Mouse (Mus musculus) cerebellum, postnatal 25 days (tissue): ENCODE results near the gene Icos.
A peak's percentile ranks its signal among the peaks of the same experiment; 100 is the strongest.

Experiments
- DNase-seq, 2 experiments: peaks; one replicate each; pipeline ENCODE4 v3.0.0; 2021; ENCODE audit warnings: mixed read lengths in 2 of 2

Icos gene

DNA sequence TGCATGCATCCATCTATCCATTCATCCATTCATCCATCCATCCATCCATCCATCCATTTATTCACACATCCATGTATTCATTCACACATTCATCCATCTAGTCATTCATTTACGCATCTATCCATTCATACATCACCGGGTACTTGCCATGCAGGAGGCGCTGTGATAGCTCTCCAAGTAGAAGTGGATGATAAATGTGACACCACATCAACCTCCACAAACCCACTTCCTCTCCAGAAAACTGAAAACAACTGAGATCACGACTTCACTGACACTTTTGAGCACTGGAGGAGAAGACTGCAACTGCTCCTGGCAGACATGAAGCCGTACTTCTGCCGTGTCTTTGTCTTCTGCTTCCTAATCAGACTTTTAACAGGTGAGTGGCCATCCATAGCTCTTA lies at the start of gene Icos:
Gene Icos (plus strand): TSS at position 287 of the 400 bp plus-strand sequence.
- no peak for DNase-seq

DNA sequence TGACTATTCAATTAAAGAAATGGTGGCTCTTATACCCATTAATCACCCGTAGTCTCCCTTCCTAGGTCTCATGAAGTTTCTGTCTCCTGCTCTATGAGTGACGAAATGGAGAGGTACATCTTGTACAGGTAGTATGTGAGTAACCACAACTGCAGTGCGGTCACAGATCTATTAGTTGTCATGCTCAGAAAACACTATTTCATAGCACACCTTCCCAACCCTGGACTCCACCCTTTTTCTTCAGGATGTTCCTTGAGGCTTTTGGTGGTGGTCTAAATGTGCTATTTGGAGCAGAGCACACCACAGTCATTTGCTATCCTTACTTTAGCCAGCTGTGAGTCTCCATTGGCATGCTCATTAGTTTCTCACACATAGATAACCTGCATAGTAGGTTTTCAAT lies 48.7 kb upstream of the Icos start:
- no peak for DNase-seq

DNA sequence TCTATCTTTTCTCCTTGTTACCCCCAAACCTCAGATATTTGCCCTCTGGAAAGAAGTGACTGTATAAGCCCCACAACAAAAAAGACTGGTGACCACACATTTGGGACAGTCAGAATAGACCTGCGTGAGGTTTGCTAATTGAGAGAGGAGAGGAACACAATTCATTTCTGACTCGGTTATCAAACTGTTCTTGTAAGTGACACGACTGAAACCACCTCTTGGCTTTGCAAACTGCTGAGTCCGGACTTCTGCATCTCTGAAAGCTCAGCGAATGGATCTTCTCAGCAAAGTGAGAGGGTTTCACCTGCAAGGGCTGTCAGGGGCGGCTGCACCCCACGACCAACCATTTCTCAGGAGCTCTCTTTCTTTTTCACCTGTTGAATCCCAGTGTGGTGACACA lies 47.3 kb upstream of the Icos start:
- no peak for DNase-seq

- no peak for DNase-seq
Measured at GRCm38 (mm10) chr1:60935968-60936581, 41.7 kb upstream of the Icos start.

GRCm38 (mm10) chr1:60936963-60937711 lies 40.6 kb upstream of the Icos start:
- no peak for DNase-seq

DNA sequence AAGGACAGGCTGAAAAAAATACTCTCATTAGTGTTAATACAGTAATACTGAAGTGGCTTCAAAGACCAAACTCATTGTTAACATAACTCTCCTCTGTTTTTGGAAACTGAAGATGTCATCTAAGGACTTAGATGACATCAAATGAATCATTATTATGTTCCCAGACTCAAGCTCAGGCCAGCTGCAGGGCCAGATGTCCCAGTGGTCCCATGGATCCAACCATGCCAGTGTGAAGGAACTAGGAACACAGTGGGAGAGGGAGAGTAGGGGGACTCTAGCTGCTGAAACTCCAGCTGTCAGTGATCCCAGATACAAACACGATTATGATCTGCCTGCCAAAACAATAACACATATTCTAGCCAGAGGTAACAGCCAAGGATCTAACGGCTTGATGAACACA lies 39.5 kb upstream of the Icos start:
- DNase-seq = no peak

DNA sequence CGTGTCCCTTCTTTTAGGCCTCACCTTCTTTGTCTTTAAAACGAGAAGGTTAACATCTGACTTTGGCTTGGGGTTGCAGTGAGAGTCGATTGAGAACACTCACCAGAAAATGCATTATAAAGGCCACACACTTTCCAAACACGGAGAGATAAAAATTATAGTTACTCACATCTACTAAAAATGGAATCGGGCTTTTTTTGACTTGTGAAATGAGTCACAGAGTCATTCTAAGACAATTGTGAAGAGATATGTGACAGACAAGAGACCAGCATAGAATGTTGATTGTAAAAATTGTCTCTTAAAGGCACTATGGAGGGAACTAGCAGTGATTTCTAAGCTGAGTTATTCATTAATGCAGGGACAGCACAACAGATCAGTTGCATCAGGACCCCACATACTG lies 38.8 kb upstream of the Icos start:
- no peak for DNase-seq

- no peak for DNase-seq
Measured at GRCm38 (mm10) chr1:60940023-60940422, 37.7 kb upstream of the Icos start.

- DNase-seq = no peak
Measured at GRCm38 (mm10) chr1:60940620-60941019, 37.1 kb upstream of the Icos start.

GRCm38 (mm10) chr1:60941056-60942048 lies 36.4 kb upstream of the Icos start:
- DNase-seq = no peak

GRCm38 (mm10) chr1:60942921-60943320 lies 34.8 kb upstream of the Icos start:
- no peak for DNase-seq

DNA sequence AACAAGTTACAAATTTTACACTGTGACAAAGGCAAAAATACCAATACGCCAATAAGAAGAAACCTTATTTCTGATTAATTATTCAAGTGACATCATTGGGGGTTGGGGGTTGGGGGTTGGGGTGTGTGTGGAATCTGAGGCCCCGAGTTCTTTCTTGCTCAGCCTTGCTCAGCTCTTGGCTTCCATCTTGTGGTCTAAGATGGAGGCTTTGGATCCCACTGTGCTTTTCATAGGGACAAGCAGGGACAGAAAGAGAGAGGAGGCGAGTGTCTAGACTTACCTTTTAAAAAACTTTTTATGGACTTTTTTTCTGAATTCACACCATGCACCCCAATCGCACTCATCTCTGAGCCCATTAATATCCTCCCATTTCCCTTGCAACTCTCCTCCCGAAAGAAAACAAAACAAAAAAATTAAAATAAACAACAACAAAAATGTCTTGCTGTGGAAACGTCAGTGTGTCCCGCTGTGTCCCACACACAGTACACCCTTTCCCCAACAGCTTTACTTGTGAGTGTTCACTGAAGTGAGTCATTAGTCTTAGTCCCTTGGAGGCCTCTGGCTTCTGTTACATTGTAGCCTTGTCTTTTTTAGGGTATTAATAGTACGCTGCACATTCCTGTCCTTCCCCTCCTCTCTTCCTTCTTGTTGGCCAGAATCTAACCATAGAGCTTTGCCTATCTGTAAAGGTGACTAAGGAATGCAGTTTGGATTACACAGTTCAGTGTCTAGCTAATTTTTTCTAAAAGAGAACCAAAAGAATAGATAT lies 31.9 kb upstream of the Icos start:
- no peak for DNase-seq

DNA sequence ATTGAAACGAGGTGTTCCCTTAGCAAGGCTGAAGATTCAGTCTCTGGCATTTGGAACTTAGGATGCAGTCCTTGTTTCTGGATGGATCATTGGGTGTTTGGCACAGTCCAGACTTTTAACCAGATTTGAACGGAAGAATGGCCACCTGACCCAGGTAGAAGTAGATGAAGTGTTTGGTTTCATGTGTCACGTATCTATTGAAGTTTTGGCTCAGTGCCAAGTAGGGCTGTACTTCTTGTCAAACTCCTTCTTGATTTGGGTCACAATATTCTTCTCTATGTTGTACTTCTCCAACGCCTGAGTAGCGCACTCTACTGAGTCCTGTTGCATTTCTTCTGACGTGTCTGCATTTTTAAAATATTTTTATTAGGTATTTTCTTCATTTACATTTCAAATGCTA lies 29.6 kb upstream of the Icos start:
- DNase-seq = no peak

- DNase-seq = no peak
Measured at GRCm38 (mm10) chr1:60952958-60953357, 24.8 kb upstream of the Icos start.

- no peak for DNase-seq
Measured at GRCm38 (mm10) chr1:60953686-60954085, 24.0 kb upstream of the Icos start.

DNA sequence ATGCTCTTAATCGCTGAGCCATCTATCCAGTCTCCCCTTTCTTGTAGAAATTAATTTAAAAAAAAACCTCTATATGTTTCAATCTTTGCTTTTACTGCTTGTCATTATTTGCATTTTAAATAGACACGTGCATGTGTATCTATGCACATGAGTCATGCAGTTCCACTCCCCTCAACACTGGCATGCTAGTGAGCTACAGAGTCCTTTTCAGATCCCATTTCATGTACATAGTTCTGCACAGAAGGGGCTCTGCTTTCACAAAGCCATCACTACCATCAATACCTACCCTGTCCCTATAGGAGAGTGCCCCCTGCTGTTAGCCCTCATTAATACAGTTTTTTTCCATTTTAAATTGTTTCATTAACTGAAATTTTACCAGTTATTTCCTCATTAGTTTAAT lies 23.0 kb upstream of the Icos start:
- no peak for DNase-seq

DNA sequence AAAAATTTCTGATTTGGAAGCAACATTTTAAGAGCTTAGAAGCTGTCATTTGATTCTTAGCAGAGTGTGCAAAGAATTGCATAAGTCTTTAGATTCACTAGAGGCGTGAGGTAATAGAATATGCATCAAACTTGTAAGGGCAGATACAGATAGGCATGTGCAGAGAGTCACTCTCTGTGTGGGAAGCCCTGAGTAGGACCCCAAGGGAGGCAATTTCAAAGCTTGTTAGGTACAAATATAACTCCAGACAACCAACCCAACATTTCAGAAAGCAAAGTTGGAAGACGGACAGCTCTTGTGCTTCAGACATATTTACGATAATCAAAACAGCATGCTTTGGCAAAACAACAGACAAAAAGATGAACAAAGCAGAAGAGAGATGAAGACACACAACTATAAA lies 22.5 kb upstream of the Icos start:
- DNase-seq = no peak

GRCm38 (mm10) chr1:60956196-60956595 lies 21.5 kb upstream of the Icos start:
- DNase-seq = no peak

GRCm38 (mm10) chr1:60958287-60958686 lies 19.4 kb upstream of the Icos start:
- no peak for DNase-seq

DNA sequence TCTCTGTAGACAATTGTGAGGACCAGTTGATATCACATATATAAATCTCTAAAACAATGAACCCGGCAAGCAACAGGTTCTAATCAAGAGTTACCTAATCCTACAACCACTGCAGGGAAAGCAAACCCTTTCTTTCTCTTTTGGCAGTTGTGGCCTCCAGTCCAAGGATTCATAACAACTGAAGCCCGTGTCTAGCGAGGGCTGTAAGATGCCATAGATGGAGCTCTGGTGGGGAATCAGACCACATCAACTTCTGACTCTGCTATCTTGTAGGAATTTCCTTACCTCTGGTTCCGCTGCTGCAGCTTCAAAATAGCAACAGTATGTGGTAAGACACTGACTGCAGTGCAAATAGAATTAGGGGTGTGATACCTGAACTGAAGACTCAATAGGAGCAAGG lies 18.5 kb upstream of the Icos start:
- DNase-seq = no peak

GRCm38 (mm10) chr1:60960451-60960850 lies 17.3 kb upstream of the Icos start:
- DNase-seq = no peak

DNA sequence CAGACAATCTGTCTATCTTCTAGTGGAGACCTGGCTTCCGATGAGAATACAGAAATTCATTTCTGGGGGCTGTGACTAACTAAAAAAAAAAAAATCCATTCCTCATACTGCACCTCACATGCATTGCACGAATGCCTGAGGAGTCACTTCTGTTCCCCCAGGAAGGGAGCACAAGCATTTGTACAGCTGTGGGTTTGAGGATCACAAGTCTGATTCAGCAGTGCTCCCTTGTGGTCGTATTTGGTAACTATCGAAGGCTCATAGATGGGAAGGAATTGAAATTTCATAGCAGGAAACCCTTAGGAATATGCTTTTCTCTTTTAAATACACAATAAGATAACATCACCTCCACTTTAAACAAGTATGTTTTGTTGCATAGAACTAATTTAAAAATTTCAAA lies 16.6 kb upstream of the Icos start:
- DNase-seq = peak; percentile 14 to 74

- DNase-seq = no peak
Measured at GRCm38 (mm10) chr1:60962095-60962494, 15.6 kb upstream of the Icos start.
